Mouse (Mus musculus): ENCODE results near the gene Olfr1224-ps1.
A peak's percentile ranks its signal among the peaks of the same experiment; 100 is the strongest.
"Not testable (repeated sequence)": the region's sequence is repeated elsewhere in the genome, so short reads cannot be mapped to it uniquely, and the experiment has no call there.

The Olfr1224-ps1 gene

GRCm38 (mm10) chr2:89163991-89164390 lies at the start of gene Olfr1224-ps1:
Olfr1224-ps1 (minus strand) TSS chr2:89164091.
- not testable (repeated sequence) for DNase-seq (ENCODE audit: low read depth)

- DNase-seq (ENCODE audit: low read depth) = no peak
Measured at GRCm38 (mm10) chr2:89199948-89200347, 36.1 kb upstream of the Olfr1224-ps1 start, which contains the start of gene Olfr1226. Olfr1226 (minus strand) TSS chr2:89200048.

GRCm38 (mm10) chr2:89196325-89196982 lies 32.6 kb upstream of the Olfr1224-ps1 start:
- DNase-seq (ENCODE audit: low read depth) = peak; percentile 97

- DNase-seq (ENCODE audit: low read depth) = no peak
Measured at GRCm38 (mm10) chr2:89174569-89174968, 10.7 kb upstream of the Olfr1224-ps1 start, which contains the start of gene Olfr1225. Olfr1225 (minus strand) TSS chr2:89174669.

- DNase-seq (ENCODE audit: low read depth) = not testable (repeated sequence)
Measured at GRCm38 (mm10) chr2:89164711-89165110, 820 bp upstream of the Olfr1224-ps1 start.

- no peak for DNase-seq (ENCODE audit: low read depth)
Measured at GRCm38 (mm10) chr2:89151460-89151859, 12.4 kb downstream of the Olfr1224-ps1 start, which contains the start of gene Olfr1223. Olfr1223 (minus strand) TSS chr2:89151560.

- DNase-seq (ENCODE audit: low read depth) = no peak
Measured at GRCm38 (mm10) chr2:89132954-89133353, 30.9 kb downstream of the Olfr1224-ps1 start, which contains the start of gene Olfr1222. Olfr1222 (minus strand) TSS chr2:89133054.

- no peak for DNase-seq (ENCODE audit: low read depth)
Measured at GRCm38 (mm10) chr2:89117183-89117582, 46.7 kb downstream of the Olfr1224-ps1 start, which contains the start of gene Olfr1221. Olfr1221 (minus strand) TSS chr2:89117283.

GRCm38 (mm10) chr2:89106735-89107134 lies 57.2 kb downstream of the Olfr1224-ps1 start, which contains the start of gene Olfr1220:
Olfr1220 (minus strand) TSS chr2:89106835.
- no peak for DNase-seq (ENCODE audit: low read depth)

- no peak for DNase-seq (ENCODE audit: low read depth)
Measured at GRCm38 (mm10) chr2:89105651-89106050, 58.2 kb downstream of the Olfr1224-ps1 start.

Data from 416B (cell line).